Mouse (Mus musculus) neural tube, embryonic 11.5 days (tissue): ENCODE results near the gene Vim. TPM values are rescaled to one million over a fixed set of nuclear protein-coding genes. Genes with fewer than 3 reads are reported as not detected.
A peak's percentile ranks its signal among the peaks of the same experiment; 100 is the strongest.

Experiments used
- ATAC-seq: fragments of 200-750 bp; cut with Nextera tagmentation; 2 replicates; pipeline ENCODE4 v1.8.0; 2017; ENCODE audit warnings: moderate number of reproducible peaks, mild to moderate bottlenecking, moderate TSS enrichment, moderate library complexity; ENCODE audit not compliant: insufficient read depth, low FRiP score, low TSS enrichment
- DNase-seq: peaks from one replicate; pipeline ENCODE4 v3.0.0-alpha.2; 2015; ENCODE audit warnings: low spot score
- H3K27ac ChIP-seq: fragments of 300-500 bp; sonication (generic); 2 replicates; pipeline ENCODE4 v1.5.1; 2014; ENCODE audit warnings: low read depth, mild to moderate bottlenecking, low read length
- H3K27me3 ChIP-seq: fragments of 300-500 bp; sonication (generic); 2 replicates; pipeline ENCODE4 v1.6.1; 2014; ENCODE audit warnings: mild to moderate bottlenecking, low read length, mixed read lengths; ENCODE audit not compliant: control insufficient read depth, insufficient read depth
- H3K36me3 ChIP-seq: fragments of 300-500 bp; sonication (generic); 2 replicates; pipeline ENCODE4 v1.6.1; 2014; ENCODE audit warnings: mild to moderate bottlenecking, low read length, moderate library complexity, mixed read lengths; ENCODE audit not compliant: control insufficient read depth, insufficient read depth
- H3K4me1 ChIP-seq: fragments of 300-500 bp; sonication (generic); 2 replicates; pipeline ENCODE4 v1.6.1; 2014; ENCODE audit warnings: low read length, mixed read lengths; ENCODE audit not compliant: control insufficient read depth, insufficient read depth
- H3K4me2 ChIP-seq: fragments of 300-500 bp; sonication (generic); 2 replicates; pipeline ENCODE4 v1.6.1; 2014; ENCODE audit warnings: low read depth, mild to moderate bottlenecking, moderate library complexity
- H3K4me3 ChIP-seq: fragments of 300-500 bp; sonication (generic); 2 replicates; pipeline ENCODE4 v1.5.1; 2014; ENCODE audit warnings: low read depth, low read length
- H3K9ac ChIP-seq: fragments of 300-500 bp; sonication (generic); 2 replicates; pipeline ENCODE4 v1.6.1; 2014; ENCODE audit warnings: mild to moderate bottlenecking, low read length
- H3K9me3 ChIP-seq: fragments of 300-500 bp; sonication (generic); 2 replicates; pipeline ENCODE4 v1.6.1; 2016; ENCODE audit warnings: low read length; ENCODE audit not compliant: control insufficient read depth
- WGBS: fragments of 180-500 bp; shearing (Covaris S2); extraction: QIAGEN DNeasy Blood & Tissue Kit; methylation state at CpG from one replicate; pipeline ENCODE4 v1.1.7; 2014; 5-methylcytosine and 5-hydroxymethylcytosine counted together
- polyA plus RNA-seq: library from polyadenylated mRNA; unstranded; fragments of >200 nt; fragmentation: Nextera tagmentation; extraction: Ambion mirVana; gene quantifications from 2 replicates; pipeline ENCODE4 v1.2.1, GENCODE M21; 2014

The Vim gene
- 1,210 and 1,219 TPM in 2 replicates for polyA plus RNA-seq

- H3K9me3 ChIP-seq: no peaks in the 10 kb centered on the region
- no peaks in the 10 kb centered on the region for H3K27me3 ChIP-seq
- WGBS: under 1% methylated on average over 26 of the region's 26 CpGs
- peaks cover 13% of the 10 kb centered on the region for H3K4me1 ChIP-seq
- H3K36me3 ChIP-seq: peaks cover 7% of the 10 kb centered on the region
- DNase-seq (peak; percentile 96), ATAC-seq (peak; percentile 86)
- peak within 1 kb of the TSS; percentile 98 for H3K27ac ChIP-seq
- peak within 1 kb of the TSS; percentile 92 for H3K4me3 ChIP-seq
- peak within 1 kb of the TSS; percentile 79 for H3K4me2 ChIP-seq
- H3K9ac ChIP-seq: peak within 1 kb of the TSS; percentile 97
These were observed at the start of gene Vim for GRCm38 (mm10) chr2:13573408-13574065. Gene Vim (plus strand): TSS chr2:13573927.

DNA sequence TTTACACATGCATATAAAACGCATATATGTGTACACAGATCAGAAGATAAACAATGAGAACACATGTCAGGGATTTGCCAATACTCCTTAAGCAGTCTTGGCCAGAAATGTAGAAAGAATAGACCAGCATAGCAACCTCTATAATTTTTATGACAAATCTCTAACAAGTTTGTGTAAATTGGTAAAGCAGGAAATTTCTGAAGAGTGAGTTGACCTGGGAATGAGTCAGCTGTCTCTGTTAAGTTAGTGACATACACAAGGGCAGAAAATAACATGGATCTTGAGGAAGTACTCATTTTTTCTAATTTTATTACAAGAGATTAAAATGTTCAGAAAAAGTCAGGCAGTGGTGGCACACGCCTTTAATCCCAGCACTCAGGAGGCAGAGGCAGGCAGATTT is 47.5 kb upstream of the Vim start:
- WGBS: 86% methylated on average over 2 of the region's 2 CpGs
- ATAC-seq (no peak), DNase-seq (no peak)
- Histone ChIP-seq H3K27me3 (no peaks in the 10 kb centered on the region), H3K36me3 (no peaks in the 10 kb centered on the region), H3K4me1 (no peaks in the 10 kb centered on the region), H3K9me3 (no peaks in the 10 kb centered on the region), H3K9ac (no peak overlapping the region), H3K4me3 (no peak overlapping the region), H3K4me2 (no peak overlapping the region), H3K27ac (no peak overlapping the region)

- ATAC-seq: 0 out of 2 replicates have a peak, but pooled peaks have one; percentile 32
- no peak overlapping the region for H3K9ac ChIP-seq
These were observed 46.6 kb upstream of the Vim start for GRCm38 (mm10) chr2:13527125-13527524.

DNA sequence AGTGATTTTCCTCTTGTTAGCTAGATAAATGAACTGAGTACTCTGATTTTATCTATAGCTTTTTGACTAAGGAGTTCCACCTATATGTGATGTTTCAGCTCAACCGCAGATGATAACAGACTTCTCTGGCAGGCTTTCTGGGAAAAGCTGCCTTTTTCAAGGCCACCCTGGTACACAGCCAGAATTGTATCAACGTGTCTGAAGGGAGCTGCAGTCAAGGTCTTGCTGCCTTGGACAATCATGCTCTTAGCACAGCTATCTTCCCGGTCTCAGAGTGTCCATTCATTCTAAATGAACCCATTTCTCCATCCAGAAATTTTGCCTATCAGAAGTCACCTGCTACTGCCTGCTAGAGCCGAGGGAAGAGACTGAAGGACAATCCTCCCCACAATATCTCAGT is 46.2 kb upstream of the Vim start:
- no peak overlapping the region for H3K4me3 ChIP-seq
- ATAC-seq (no peak), DNase-seq (no peak)
- no peak overlapping the region for H3K27ac ChIP-seq
- H3K9ac ChIP-seq: no peak overlapping the region
- no peaks in the 10 kb centered on the region for H3K4me1 ChIP-seq
- no peaks in the 10 kb centered on the region for H3K9me3 ChIP-seq
- H3K36me3 ChIP-seq: no peaks in the 10 kb centered on the region
- H3K4me2 ChIP-seq: no peak overlapping the region
- no peaks in the 10 kb centered on the region for H3K27me3 ChIP-seq
- 81% methylated on average over 4 of the region's 4 CpGs for WGBS

More at GRCm38 (mm10) chr2:13527125-13527524, 46.6 kb upstream of the Vim start:
- H3K27me3 ChIP-seq: no peaks in the 10 kb centered on the region
- H3K4me2 ChIP-seq: no peak overlapping the region
- no peak overlapping the region for H3K4me3 ChIP-seq
- H3K27ac ChIP-seq: no peak overlapping the region
- no peak for DNase-seq
- H3K4me1 ChIP-seq: no peaks in the 10 kb centered on the region
- no peaks in the 10 kb centered on the region for H3K9me3 ChIP-seq
- H3K36me3 ChIP-seq: no peaks in the 10 kb centered on the region
- whole genome bisulfite sequencing: 49% methylated on average over 2 of the region's 2 CpGs

- no peaks in the 10 kb centered on the region for H3K4me1 ChIP-seq
- 94% methylated on average over 3 of the region's 3 CpGs for WGBS
- no peaks in the 10 kb centered on the region for H3K27me3 ChIP-seq
- ATAC-seq: no peak
- H3K9ac ChIP-seq: no peak overlapping the region
- no peak overlapping the region for H3K27ac ChIP-seq
- H3K4me3 ChIP-seq: no peak overlapping the region
- no peaks in the 10 kb centered on the region for H3K36me3 ChIP-seq
- no peak for DNase-seq
- H3K9me3 ChIP-seq: no peaks in the 10 kb centered on the region
- H3K4me2 ChIP-seq: no peak overlapping the region
These were observed 44.3 kb upstream of the Vim start for GRCm38 (mm10) chr2:13529253-13529933.

DNA sequence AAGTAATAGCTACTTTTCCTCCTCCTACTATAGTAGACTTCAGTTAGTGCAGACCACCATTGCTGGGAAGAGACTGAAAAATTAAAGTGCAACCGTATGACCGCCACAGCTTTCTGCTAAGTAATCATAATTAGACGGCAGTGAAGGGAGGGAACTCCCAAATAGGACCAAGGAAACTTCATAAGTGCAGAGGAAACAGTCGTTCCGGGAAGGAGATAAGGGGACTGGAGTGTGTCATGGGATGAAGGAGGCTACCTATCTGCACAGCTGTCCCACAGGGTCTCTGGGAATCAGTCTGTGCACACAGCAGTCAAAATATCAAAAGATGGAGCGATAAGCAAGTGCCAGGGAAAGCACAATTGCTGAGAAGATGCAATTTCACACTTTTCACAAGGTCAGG is 43.1 kb upstream of the Vim start:
- H3K9ac ChIP-seq: no peak overlapping the region
- no peaks in the 10 kb centered on the region for H3K9me3 ChIP-seq
- no peak for ATAC-seq
- no peak for DNase-seq
- H3K4me2 ChIP-seq: no peak overlapping the region
- no peak overlapping the region for H3K27ac ChIP-seq
- H3K4me3 ChIP-seq: no peak overlapping the region
- no peaks in the 10 kb centered on the region for H3K27me3 ChIP-seq
- no peaks in the 10 kb centered on the region for H3K36me3 ChIP-seq
- no peaks in the 10 kb centered on the region for H3K4me1 ChIP-seq
- WGBS: 87% methylated on average over 6 of the region's 6 CpGs

GRCm38 (mm10) chr2:13536747-13537146 is 37.0 kb upstream of the Vim start:
- H3K27me3 ChIP-seq: no peaks in the 10 kb centered on the region
- DNase-seq: no peak
- no peaks in the 10 kb centered on the region for H3K4me1 ChIP-seq
- H3K27ac ChIP-seq: no peak overlapping the region
- no peak for ATAC-seq
- no peak overlapping the region for H3K9ac ChIP-seq
- no peak overlapping the region for H3K4me2 ChIP-seq
- no peak overlapping the region for H3K4me3 ChIP-seq
- H3K36me3 ChIP-seq: no peaks in the 10 kb centered on the region
- H3K9me3 ChIP-seq: no peaks in the 10 kb centered on the region

DNA sequence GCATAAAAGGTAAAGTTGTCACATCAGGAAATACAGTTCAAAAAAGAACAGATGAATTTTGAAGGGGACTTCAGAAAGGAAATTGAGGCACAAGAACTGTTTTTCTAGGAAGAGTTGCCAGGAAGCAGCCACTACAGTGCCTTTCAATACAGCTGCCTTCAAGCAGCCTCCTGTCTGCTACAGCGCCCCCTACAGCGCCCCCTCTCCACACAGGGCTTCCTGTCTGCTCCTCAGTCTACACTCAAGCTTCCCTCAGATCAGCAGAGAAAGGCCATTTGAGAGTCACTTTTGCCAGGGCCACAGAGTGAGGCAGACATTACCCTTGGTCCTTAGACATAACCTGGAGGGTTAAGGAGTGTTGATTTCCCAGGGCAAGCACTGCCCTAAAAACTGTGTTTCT is 36.0 kb upstream of the Vim start:
- no peak overlapping the region for H3K4me2 ChIP-seq
- no peaks in the 10 kb centered on the region for H3K36me3 ChIP-seq
- no peaks in the 10 kb centered on the region for H3K9me3 ChIP-seq
- WGBS: 13% methylated on average over 2 of the region's 2 CpGs
- H3K4me1 ChIP-seq: no peaks in the 10 kb centered on the region
- H3K4me3 ChIP-seq: no peak overlapping the region
- DNase-seq (no peak), ATAC-seq (no peak)
- no peak overlapping the region for H3K9ac ChIP-seq
- no peak overlapping the region for H3K27ac ChIP-seq
- H3K27me3 ChIP-seq: no peaks in the 10 kb centered on the region

DNA sequence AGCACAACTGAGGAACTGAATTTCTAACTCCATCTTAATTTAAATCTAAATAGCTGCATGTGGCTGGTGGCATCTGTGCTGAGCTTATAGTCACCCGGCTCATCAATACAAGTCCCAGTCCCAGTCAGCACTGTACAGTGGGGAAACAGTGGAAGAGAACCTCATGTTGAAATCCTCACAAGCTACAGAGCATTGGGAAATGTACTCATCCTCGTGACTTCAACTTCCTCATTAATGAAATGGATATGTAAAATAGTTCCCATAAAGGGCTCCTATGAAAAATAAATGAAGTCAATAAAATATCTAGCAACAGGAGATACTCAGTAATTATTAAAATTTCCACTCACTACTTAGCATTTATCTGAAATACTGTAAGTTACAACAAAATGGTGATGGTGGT is 35.5 kb upstream of the Vim start:
- Histone ChIP-seq H3K4me1 (peaks cover 2% of the 10 kb centered on the region; the same call in 1 of the 2 replicates), H3K4me3 (no peak overlapping the region), H3K4me2 (no peak overlapping the region), H3K9me3 (no peaks in the 10 kb centered on the region), H3K9ac (no peak overlapping the region), H3K27me3 (no peaks in the 10 kb centered on the region), H3K36me3 (no peaks in the 10 kb centered on the region), H3K27ac (no peak overlapping the region)
- ATAC-seq (no peak), DNase-seq (no peak)
- 82% methylated on average over 2 of the region's 2 CpGs for WGBS
